Mouse (Mus musculus) duodenum, adult 2 months (tissue): ENCODE measurements around the gene Tle1. TPM values are rescaled to one million over a fixed set of nuclear protein-coding genes. Genes with fewer than 3 reads are reported as not detected.

Experiments used
- polyA plus RNA-seq: library from polyadenylated mRNA; depleted of rRNA; stranded (reverse); fragments of >200 nt; gene quantifications from 2 replicates; pipeline ENCODE4 v1.2.3, GENCODE M21; 2012; ENCODE audit warnings: low replicate concordance; rRNA removed

The Tle1 gene
- 28.6 and 42.1 TPM in 2 replicates for polyA plus RNA-seq

DNA sequence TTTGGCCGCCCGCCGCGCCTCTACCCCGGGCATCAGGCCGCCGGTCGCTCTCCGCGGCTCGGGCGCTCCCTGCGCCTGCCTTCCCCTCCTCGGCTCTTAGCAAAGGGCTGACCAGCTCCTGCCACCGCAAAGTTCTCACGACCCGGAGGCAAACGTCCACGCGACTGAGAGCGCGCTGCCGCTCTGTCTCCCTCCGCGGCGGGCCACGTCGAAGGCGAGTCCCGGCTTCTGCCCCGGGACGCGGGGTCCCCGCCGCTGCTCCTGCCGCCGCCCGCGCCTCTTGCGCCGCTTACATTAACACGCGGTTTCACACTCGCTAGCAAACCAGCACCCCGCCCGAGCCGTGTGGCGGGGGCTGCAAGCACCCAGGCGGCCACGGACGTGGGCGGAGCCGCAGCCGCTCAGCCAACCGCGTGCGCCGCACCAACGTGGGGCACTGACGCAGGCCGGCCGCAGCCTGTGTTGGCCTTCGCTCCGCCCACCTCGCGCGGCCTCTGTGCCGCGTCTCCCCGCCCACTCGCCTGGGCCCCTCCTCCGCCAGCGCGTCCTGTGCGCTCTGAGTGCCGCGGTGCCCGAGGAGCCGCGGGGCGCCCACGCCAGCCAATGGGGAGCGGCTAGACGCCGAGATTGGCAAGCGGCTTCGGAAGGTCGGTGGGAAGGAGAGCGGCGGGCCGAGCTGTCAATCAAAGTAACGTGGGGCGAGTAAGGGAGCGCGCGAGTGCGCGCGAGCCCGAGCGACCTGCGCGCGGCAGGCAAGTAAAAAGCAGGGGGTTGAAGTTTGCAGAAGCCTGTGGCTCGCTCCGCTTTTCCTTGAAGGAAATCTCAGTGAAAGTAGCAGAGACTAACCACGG, at the start of gene Tle1:
Gene Tle1, minus strand, starts transcription at position 361 of the 851 bp plus-strand sequence.

